Mouse (Mus musculus) hindbrain, embryonic 13.5 days (tissue): ENCODE measurements at regions not wholly inside any gene's neighbourhood (a gene's known extent, or its start where the extent isn't known, plus 50 kb on each side); places are given as distances from the start of the nearest gene placed in this dataset.

ENCODE experiments used
- ATAC-seq: fragments of 200-750 bp; cut with Nextera tagmentation; 2 replicates; pipeline ENCODE4 v1.8.0; 2017; ENCODE audit warnings: moderate TSS enrichment; ENCODE audit not compliant: low FRiP score
- H3K27ac ChIP-seq: fragments of 300-500 bp; sonication (generic); 2 replicates; pipeline ENCODE4 v1.5.1; 2015; ENCODE audit warnings: inconsistent platforms, mild to moderate bottlenecking, moderate library complexity
- H3K27me3 ChIP-seq: fragments of 300-500 bp; sonication (generic); 2 replicates; pipeline ENCODE4 v1.6.1; 2015; ENCODE audit warnings: mild to moderate bottlenecking, inconsistent platforms
- H3K36me3 ChIP-seq: fragments of 300-500 bp; sonication (generic); 2 replicates; pipeline ENCODE4 v1.6.1; 2015; ENCODE audit warnings: mild to moderate bottlenecking, inconsistent platforms
- H3K4me1 ChIP-seq: fragments of 300-500 bp; sonication (generic); replicated peaks from 2 replicates; pipeline ENCODE4 v1.6.1; 2015; ENCODE audit warnings: inconsistent platforms
- H3K4me2 ChIP-seq: fragments of 300-500 bp; sonication (generic); 2 replicates; pipeline ENCODE4 v1.6.1; 2015; ENCODE audit warnings: inconsistent platforms, mild to moderate bottlenecking, moderate library complexity
- H3K4me3 ChIP-seq: fragments of 300-500 bp; sonication (generic); 2 replicates; pipeline ENCODE4 v1.5.1; 2015; ENCODE audit warnings: mild to moderate bottlenecking, inconsistent platforms
- H3K9ac ChIP-seq: fragments of 300-500 bp; sonication (generic); 2 replicates; pipeline ENCODE4 v1.6.1; 2015; ENCODE audit warnings: mild to moderate bottlenecking, inconsistent platforms
- H3K9me3 ChIP-seq: fragments of 300-500 bp; sonication (generic); 2 replicates; pipeline ENCODE4 v1.6.1; 2016; ENCODE audit warnings: inconsistent platforms
- WGBS: fragments of 180-500 bp; shearing (Covaris S2); methylation state at CpG from one replicate; pipeline ENCODE4 v1.1.7; 2015; 5-methylcytosine and 5-hydroxymethylcytosine counted together

- Histone ChIP-seq H3K36me3 (no peaks in the 10 kb centered on the region), H3K4me3 (no peak overlapping the region), H3K27me3 (0 out of 2 replicates have a peak, but pooled peaks cover 5% of the 10 kb centered on the region), H3K9ac (no peak overlapping the region), H3K4me1 (peaks cover 14% of the 10 kb centered on the region), H3K9me3 (no peaks in the 10 kb centered on the region), H3K4me2 (no peak overlapping the region), H3K27ac (no peak overlapping the region)
- no peak for ATAC-seq
Observed at GRCm38 (mm10) chr15:62466856-62467255, 1378.1 kb downstream of the Gsdmc2 start.

- no peak; the same call in 1 of the 2 replicates for ATAC-seq
- Histone ChIP-seq H3K4me3 (no peak overlapping the region), H3K4me1 (peaks cover 10% of the 10 kb centered on the region), H3K4me2 (no peak overlapping the region), H3K27ac (no peak overlapping the region), H3K9ac (no peak overlapping the region), H3K9me3 (no peaks in the 10 kb centered on the region), H3K27me3 (0 out of 2 replicates have a peak, but pooled peaks cover 5% of the 10 kb centered on the region), H3K36me3 (no peaks in the 10 kb centered on the region)
- 67% methylated on average over 6 of the region's 6 CpGs for WGBS
Observed at GRCm38 (mm10) chr15:62465026-62465839, 1379.7 kb downstream of the Gsdmc2 start.

GRCm38 (mm10) chr15:62462698-62463097, 1382.3 kb downstream of the Gsdmc2 start:
- 19% methylated on average over 3 of the region's 3 CpGs for WGBS
- no peak overlapping the region for H3K4me2 ChIP-seq
- H3K36me3 ChIP-seq: no peaks in the 10 kb centered on the region
- no peak overlapping the region for H3K4me3 ChIP-seq
- H3K9ac ChIP-seq: no peak overlapping the region
- H3K9me3 ChIP-seq: no peaks in the 10 kb centered on the region
- peaks cover 10% of the 10 kb centered on the region for H3K4me1 ChIP-seq
- H3K27ac ChIP-seq: peak overlapping the region; percentile 49; the same call in 1 of the 2 replicates
- 0 out of 2 replicates have a peak, but pooled peaks cover under 1% of the 10 kb centered on the region for H3K27me3 ChIP-seq
- peak; percentile 87 for ATAC-seq

GRCm38 (mm10) chr15:62461398-62462051, 1383.5 kb downstream of the Gsdmc2 start:
- no peak overlapping the region for H3K9ac ChIP-seq
- no peaks in the 10 kb centered on the region for H3K36me3 ChIP-seq
- no peak overlapping the region for H3K27ac ChIP-seq
- H3K9me3 ChIP-seq: no peaks in the 10 kb centered on the region
- no peaks in the 10 kb centered on the region for H3K27me3 ChIP-seq
- peaks cover 10% of the 10 kb centered on the region for H3K4me1 ChIP-seq
- WGBS: 89% methylated on average over 7 of the region's 7 CpGs
- no peak overlapping the region for H3K4me3 ChIP-seq
- no peak for ATAC-seq
- H3K4me2 ChIP-seq: no peak overlapping the region

- no peak overlapping the region for H3K9ac ChIP-seq
- WGBS: 90% methylated on average over 2 of the region's 2 CpGs
- H3K27ac ChIP-seq: no peak overlapping the region
- no peak overlapping the region for H3K4me3 ChIP-seq
- peaks cover 10% of the 10 kb centered on the region for H3K4me1 ChIP-seq
- H3K36me3 ChIP-seq: no peaks in the 10 kb centered on the region
- H3K27me3 ChIP-seq: no peaks in the 10 kb centered on the region
- ATAC-seq: no peak
- no peak overlapping the region for H3K4me2 ChIP-seq
- no peaks in the 10 kb centered on the region for H3K9me3 ChIP-seq
Observed at GRCm38 (mm10) chr15:62460724-62461123, 1384.3 kb downstream of the Gsdmc2 start.

GRCm38 (mm10) chr15:62460026-62460607, 1384.9 kb downstream of the Gsdmc2 start:
- Histone ChIP-seq H3K4me3 (no peak overlapping the region), H3K9me3 (no peaks in the 10 kb centered on the region), H3K4me2 (no peak overlapping the region), H3K4me1 (peaks cover 10% of the 10 kb centered on the region), H3K27ac (no peak overlapping the region), H3K36me3 (no peaks in the 10 kb centered on the region), H3K27me3 (no peaks in the 10 kb centered on the region), H3K9ac (no peak overlapping the region)
- 81% methylated on average over 6 of the region's 6 CpGs for WGBS
- ATAC-seq: no peak

- no peak overlapping the region for H3K4me2 ChIP-seq
- no peak overlapping the region for H3K4me3 ChIP-seq
- H3K9me3 ChIP-seq: no peaks in the 10 kb centered on the region
- H3K36me3 ChIP-seq: no peaks in the 10 kb centered on the region
- ATAC-seq: no peak
- H3K27ac ChIP-seq: no peak overlapping the region
- 56% methylated on average over 2 of the region's 2 CpGs for WGBS
- no peaks in the 10 kb centered on the region for H3K27me3 ChIP-seq
- no peak overlapping the region for H3K9ac ChIP-seq
- peaks cover 7% of the 10 kb centered on the region for H3K4me1 ChIP-seq
Observed at GRCm38 (mm10) chr15:62457990-62458389, 1387.0 kb downstream of the Gsdmc2 start.

- no peak for ATAC-seq
- Histone ChIP-seq H3K27me3 (no peaks in the 10 kb centered on the region), H3K27ac (no peak overlapping the region), H3K4me2 (no peak overlapping the region), H3K4me1 (no peaks in the 10 kb centered on the region), H3K9ac (no peak overlapping the region), H3K9me3 (no peaks in the 10 kb centered on the region), H3K4me3 (no peak overlapping the region), H3K36me3 (no peaks in the 10 kb centered on the region)
- WGBS: 71% methylated on average over 4 of the region's 4 CpGs
Observed at GRCm38 (mm10) chr15:62457051-62457664, 1387.8 kb downstream of the Gsdmc2 start.

GRCm38 (mm10) chr15:62456020-62456419, 1389.0 kb downstream of the Gsdmc2 start:
- H3K9me3 ChIP-seq: no peaks in the 10 kb centered on the region
- no peak overlapping the region for H3K27ac ChIP-seq
- H3K9ac ChIP-seq: no peak overlapping the region
- H3K4me2 ChIP-seq: no peak overlapping the region
- WGBS: 62% methylated on average over 1 of the region's 1 CpGs
- no peak overlapping the region for H3K4me3 ChIP-seq
- no peaks in the 10 kb centered on the region for H3K36me3 ChIP-seq
- no peaks in the 10 kb centered on the region for H3K4me1 ChIP-seq
- no peaks in the 10 kb centered on the region for H3K27me3 ChIP-seq
- no peak for ATAC-seq

GRCm38 (mm10) chr15:62448116-62448515, 1396.9 kb downstream of the Gsdmc2 start:
- Histone ChIP-seq H3K4me1 (no peaks in the 10 kb centered on the region), H3K4me3 (no peak overlapping the region), H3K27me3 (no peaks in the 10 kb centered on the region), H3K27ac (no peak overlapping the region), H3K9me3 (no peaks in the 10 kb centered on the region), H3K4me2 (no peak overlapping the region), H3K9ac (no peak overlapping the region), H3K36me3 (no peaks in the 10 kb centered on the region)
- no peak for ATAC-seq
- 87% methylated on average over 3 of the region's 3 CpGs for WGBS

GRCm38 (mm10) chr15:62439211-62439610, 1405.8 kb downstream of the Gsdmc2 start:
- Histone ChIP-seq H3K9ac (no peak overlapping the region), H3K4me2 (no peak overlapping the region), H3K4me1 (no peaks in the 10 kb centered on the region), H3K9me3 (no peaks in the 10 kb centered on the region), H3K36me3 (no peaks in the 10 kb centered on the region), H3K27ac (no peak overlapping the region), H3K27me3 (no peaks in the 10 kb centered on the region), H3K4me3 (no peak overlapping the region)
- WGBS: 66% methylated on average over 5 of the region's 5 CpGs
- ATAC-seq: no peak; the same call in 1 of the 2 replicates

GRCm38 (mm10) chr15:62436631-62437030, 1408.3 kb downstream of the Gsdmc2 start:
- Histone ChIP-seq H3K36me3 (no peaks in the 10 kb centered on the region), H3K9ac (no peak overlapping the region), H3K4me2 (no peak overlapping the region), H3K9me3 (no peaks in the 10 kb centered on the region), H3K27ac (no peak overlapping the region), H3K4me1 (no peaks in the 10 kb centered on the region), H3K4me3 (no peak overlapping the region), H3K27me3 (no peaks in the 10 kb centered on the region)
- WGBS: 92% methylated on average over 5 of the region's 5 CpGs
- no peak for ATAC-seq
